13 mouse cellular contexts compared by ENCODE assay signal in genomic region chr15:78607463-78607862, GRCm38 (mm10). TPM values are rescaled to one million over a fixed set of nuclear protein-coding genes. Genes with fewer than 3 reads are reported as not detected.
DNase-seq lines count a peak whose midpoint lies in the region; ATAC-seq and TF ChIP-seq lines count a peak whose summit lies in the region.
"Had no signal": no experiment of that assay in that cellular context is flagged by ENCODE, and none has a peak within 500 bp of the region (broad histone marks: within the 10 kb centered on the region; RNA-seq: fewer than 3 reads in every experiment).

No protein-coding gene starts in this region.

- no peak overlapping the region for H3K9ac ChIP-seq in liver, embryonic 11.5 days (ENCODE audit: low read depth, low read length)

- peak; percentile 64 for ATAC-seq in frontal cortex, adult (ENCODE audit: low TSS enrichment)
- ATAC-seq in liver, embryonic 11.5 days (replicated peaks; ENCODE audit: low FRiP score) = 0 out of 2 replicates have a peak, but pooled peaks have one; percentile 44
- ATAC-seq: forebrain, embryonic 16.5 days had no signal

- TF ChIP-seq POLR2A in thymus, adult 2 months (IDR thresholded peaks at IDR 0.05; ENCODE audit: control insufficient read depth, extremely low read depth, insufficient read depth, low read length, poor library complexity) = no peak

- no peak overlapping the region for H3K4me3 ChIP-seq in thymus, adult 2 months (ENCODE audit: control insufficient read depth, insufficient read depth, low read length)
- no peak overlapping the region for H3K4me3 ChIP-seq in liver, embryonic 11.5 days (ENCODE audit: low read depth, low read length)
- H3K4me3 ChIP-seq: hindbrain, embryonic 10.5 days; midbrain, embryonic 10.5 days had no signal

- 28% methylated on average over 4 of the region's 4 CpGs for WGBS in thymus, adult 2 months
- WGBS in liver, embryonic 11.5 days = 50% methylated on average over 4 of the region's 4 CpGs

- no peaks in the 10 kb centered on the region for H3K9me3 ChIP-seq in liver, embryonic 11.5 days (ENCODE audit: control insufficient read depth, low read length)
- H3K9me3 ChIP-seq: hindbrain, embryonic 10.5 days had no signal

- H3K27me3 ChIP-seq in thymus, adult 2 months (ENCODE audit: control insufficient read depth, insufficient read depth, low read length) = no peaks in the 10 kb centered on the region
- no peaks in the 10 kb centered on the region for H3K27me3 ChIP-seq in liver, embryonic 11.5 days (replicated peaks; ENCODE audit: control insufficient read depth, insufficient read depth, low read length)
- H3K27me3 ChIP-seq: CH12.LX had no signal

- peaks cover 73% of the 10 kb centered on the region for H3K4me1 ChIP-seq in thymus, adult 2 months (replicated peaks; ENCODE audit: control insufficient read depth, insufficient read depth, low read length)
- H3K4me1 ChIP-seq in liver, embryonic 11.5 days (replicated peaks; ENCODE audit: control insufficient read depth, insufficient read depth, low read length) = no peaks in the 10 kb centered on the region; the same call in 1 of the 2 replicates

- no peak for TF ChIP-seq CTCF in thymus, adult 2 months (IDR thresholded peaks at IDR 0.05; ENCODE audit: borderline replicate concordance, control insufficient read depth, extremely low read depth, insufficient read depth, low read length, poor library complexity)

- no peak overlapping the region for H3K4me2 ChIP-seq in liver, embryonic 11.5 days

- no peak for DNase-seq in frontal cortex, postnatal 10 days (ENCODE audit: low spot score in 2 of 2)
- no peak for DNase-seq in thymus, adult 2 months
- DNase-seq in thymus, postnatal 0 days (ENCODE audit: low spot score) = no peak
- DNase-seq in liver, embryonic 11.5 days (ENCODE audit: low spot score) = no peak
- DNase-seq in thymus, postnatal 4 days = peak; percentile 45
- no peak for DNase-seq in spleen, adult 18-20 months
- DNase-seq in cerebellum, postnatal 14 days = no peak
- DNase-seq: adrenal gland, adult 8-10 months had no signal

- H3K27ac ChIP-seq in thymus, adult 2 months (ENCODE audit: control insufficient read depth, insufficient read depth, low read length) = peak overlapping the region; percentile 63
- no peak overlapping the region for H3K27ac ChIP-seq in liver, embryonic 11.5 days (ENCODE audit: low read depth, low read length)
- H3K27ac ChIP-seq: hindbrain, embryonic 10.5 days; midbrain, embryonic 10.5 days had no signal

- 0 out of 2 replicates have a peak, but pooled peaks cover 3% of the 10 kb centered on the region for H3K36me3 ChIP-seq in thymus, adult 2 months (ENCODE audit: control insufficient read depth, insufficient read depth, low read length)
- no peaks in the 10 kb centered on the region for H3K36me3 ChIP-seq in liver, embryonic 11.5 days (ENCODE audit: control insufficient read depth, insufficient read depth, low read length)
- H3K36me3 ChIP-seq: hindbrain, embryonic 10.5 days; midbrain, embryonic 10.5 days had no signal

RNA-seq across cellular contexts. Expression of gene Cyth4, which starts 10.6 kb away (rescaled TPM):
- polyA plus RNA-seq in thymus, adult 2 months (2012; rRNA removed) = 81.1 and 83.6 TPM in 2 replicates
- 23.0 and 23.7 TPM in 2 replicates for polyA plus RNA-seq in thymus, postnatal 0 days (2015; fragmentation: Nextera tagmentation; extraction: Ambion mirVana)
- 7.8 and 9.5 TPM in 2 replicates for polyA plus RNA-seq in liver, embryonic 11.5 days (2014; fragmentation: Nextera tagmentation; extraction: Ambion mirVana)

RNA-seq across cellular contexts. Expression of gene Rac2, which starts 34.9 kb away (rescaled TPM):
- 1,833 and 1,914 TPM in 2 replicates for polyA plus RNA-seq in thymus, adult 2 months (2012; rRNA removed)
- polyA plus RNA-seq in thymus, postnatal 0 days (2015; fragmentation: Nextera tagmentation; extraction: Ambion mirVana) = 662 and 779 TPM in 2 replicates
- 124 and 126 TPM in 2 replicates for polyA plus RNA-seq in liver, embryonic 11.5 days (2014; fragmentation: Nextera tagmentation; extraction: Ambion mirVana)
